Mouse (Mus musculus): Measurements from ENCODE around the gene Dyx1c1.

DNA sequence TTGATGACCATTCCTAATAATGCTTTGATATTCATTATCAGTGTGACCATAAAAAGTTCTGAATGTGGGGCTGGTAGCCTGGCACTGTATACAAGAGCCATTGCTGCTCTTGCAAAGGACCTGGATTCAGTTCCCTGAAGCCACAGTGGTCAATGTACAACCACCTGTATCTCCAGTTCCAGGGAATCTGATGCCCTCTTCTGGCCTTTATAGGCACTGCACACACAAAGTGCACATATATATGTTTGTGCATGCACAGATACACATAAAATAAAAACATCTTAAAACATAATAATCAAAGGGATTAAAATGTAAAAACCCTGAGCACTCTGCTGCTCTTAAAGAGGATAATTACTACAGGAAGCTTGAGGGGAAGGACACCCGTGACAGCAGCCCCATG, 11.6 kb upstream of the Dyx1c1 start:
- TF ChIP-seq ZC3H11A (IDR thresholded peaks at IDR 0.05; ENCODE audit: borderline replicate concordance, low read depth, low read length) (no peak), HCFC1 (IDR thresholded peaks at IDR 0.05; ENCODE audit: borderline replicate concordance, insufficient read depth, low read length) (no peak)

Measured in ES-E14 (cell line).